Mouse (Mus musculus) hindlimb bud, embryonic 11.5 days (tissue): ENCODE data around the gene Tmem179.

Experiments
- DNase-seq: peaks from one replicate; pipeline ENCODE4 v3.0.0-alpha.2; 2012; ENCODE audit warnings: low read depth, low spot score; ENCODE audit errors: extremely low spot score

The Tmem179 gene

GRCm38 (mm10) chr12:112538356-112538755, 21.8 kb upstream of the Tmem179 start:
- DNase-seq, result no peak

- no peak for DNase-seq
Measured at GRCm38 (mm10) chr12:112537233-112537632, 20.7 kb upstream of the Tmem179 start.

GRCm38 (mm10) chr12:112533758-112534157, 17.2 kb upstream of the Tmem179 start:
- DNase-seq, result no peak

GRCm38 (mm10) chr12:112518105-112518504, 1.6 kb upstream of the Tmem179 start:
- no peak for DNase-seq

- no peak for DNase-seq
Measured at GRCm38 (mm10) chr12:112514897-112515296, 1.6 kb downstream of the Tmem179 start.

- peak; percentile 24 for DNase-seq
Measured at GRCm38 (mm10) chr12:112510733-112511372, 5.7 kb downstream of the Tmem179 start.

GRCm38 (mm10) chr12:112510365-112510732, 6.2 kb downstream of the Tmem179 start:
- no peak for DNase-seq

- no peak for DNase-seq
Measured at GRCm38 (mm10) chr12:112507984-112508383, 8.6 kb downstream of the Tmem179 start.

GRCm38 (mm10) chr12:112507264-112507663, 9.3 kb downstream of the Tmem179 start:
- no peak for DNase-seq

- no peak for DNase-seq
Measured at GRCm38 (mm10) chr12:112506267-112506666, 10.3 kb downstream of the Tmem179 start.

- DNase-seq, result no peak
Measured at GRCm38 (mm10) chr12:112503003-112503771, 13.4 kb downstream of the Tmem179 start.

GRCm38 (mm10) chr12:112498683-112499082, 17.9 kb downstream of the Tmem179 start:
- no peak for DNase-seq

- DNase-seq, result no peak
Measured at GRCm38 (mm10) chr12:112497731-112498130, 18.8 kb downstream of the Tmem179 start.

- no peak for DNase-seq
Measured at GRCm38 (mm10) chr12:112496136-112496535, 20.4 kb downstream of the Tmem179 start.

GRCm38 (mm10) chr12:112490444-112490939, 26.1 kb downstream of the Tmem179 start:
- no peak for DNase-seq

- no peak for DNase-seq
Measured at GRCm38 (mm10) chr12:112489535-112489934, 27.0 kb downstream of the Tmem179 start.

GRCm38 (mm10) chr12:112489134-112489533, 27.4 kb downstream of the Tmem179 start, which contains the start of gene A530016L24Rik:
A530016L24Rik (plus strand) TSS chr12:112489448.
- no peak for DNase-seq

- DNase-seq, result peak; percentile 67
Measured at GRCm38 (mm10) chr12:112473777-112474176, 42.8 kb downstream of the Tmem179 start.

- no peak for DNase-seq
Measured at GRCm38 (mm10) chr12:112470216-112470615, 46.3 kb downstream of the Tmem179 start.

- DNase-seq, result no peak
Measured at GRCm38 (mm10) chr12:112469393-112469792, 47.2 kb downstream of the Tmem179 start.

- DNase-seq, result no peak
Measured at GRCm38 (mm10) chr12:112467387-112467786, 49.2 kb downstream of the Tmem179 start.

GRCm38 (mm10) chr12:112465928-112466327, 50.6 kb downstream of the Tmem179 start:
- DNase-seq, result no peak
